Comparison of ENCODE assay signal across 9 mouse cellular contexts in genomic region chr16:10867904-10868440, GRCm38 (mm10). TPM values are rescaled to one million over a fixed set of nuclear protein-coding genes. Genes with fewer than 3 reads are reported as not detected.
DNase-seq lines count a peak whose midpoint lies in the region; ATAC-seq lines count a peak whose summit lies in the region.
"Had no signal": no experiment of that assay in that cellular context is flagged by ENCODE, and none has a peak within 500 bp of the region (broad histone marks: within the 10 kb centered on the region; RNA-seq: fewer than 3 reads in every experiment).

No protein-coding gene starts in this region.

- no peaks in the 10 kb centered on the region for H3K36me3 ChIP-seq in embryonic facial prominence, embryonic 11.5 days (replicated peaks; ENCODE audit: control insufficient read depth, insufficient read depth, low read depth, low read length)

- WGBS in embryonic facial prominence, embryonic 11.5 days = 35% methylated on average over 11 of the region's 11 CpGs

- no peak overlapping the region for H3K27ac ChIP-seq in embryonic facial prominence, embryonic 11.5 days (replicated peaks; ENCODE audit: low read depth, low read length)

- no peaks in the 10 kb centered on the region for H3K4me1 ChIP-seq in embryonic facial prominence, embryonic 11.5 days (ENCODE audit: control insufficient read depth, insufficient read depth, low read length)

- DNase-seq in gastrocnemius, adult 18-20 months (ENCODE audit: low spot score) = peak; percentile 64
- DNase-seq in gastrocnemius, postnatal 25 days = no peak
- peak; percentile 77 to 78 for DNase-seq in B cell, adult 2 months
- DNase-seq in adrenal gland, postnatal 14 days = peak; percentile 62
- DNase-seq in embryonic facial prominence, embryonic 11.5 days (ENCODE audit: low spot score) = peak; percentile 78
- peak; percentile 29 for DNase-seq in layer of hippocampus, adult 9-11 months
- peak; percentile 49 for DNase-seq in mesoderm, embryonic 11.5 days (ENCODE audit: low read depth, low spot score)
- peak; percentile 86 for DNase-seq in testis, postnatal 10 days (ENCODE audit: low spot score)

- H3K4me3 ChIP-seq in embryonic facial prominence, embryonic 11.5 days (ENCODE audit: low read depth, low read length) = no peak overlapping the region

- no peaks in the 10 kb centered on the region for H3K27me3 ChIP-seq in embryonic facial prominence, embryonic 11.5 days (ENCODE audit: control insufficient read depth, insufficient read depth, low read length)

- 0 out of 2 replicates have a peak, but pooled peaks have one; percentile 35 for ATAC-seq in embryonic facial prominence, embryonic 11.5 days (replicated peaks; ENCODE audit: insufficient number of reproducible peaks, low FRiP score, low TSS enrichment, low read depth)

- H3K9me3 ChIP-seq in embryonic facial prominence, embryonic 11.5 days (replicated peaks; ENCODE audit: control insufficient read depth, low read length) = no peaks in the 10 kb centered on the region

- H3K4me2 ChIP-seq in embryonic facial prominence, embryonic 11.5 days (ENCODE audit: low read depth, low read length) = no peak overlapping the region

- no peak overlapping the region for H3K9ac ChIP-seq in embryonic facial prominence, embryonic 11.5 days (replicated peaks; ENCODE audit: low read length)

RNA-seq across cellular contexts. Expression of gene Rmi2, which starts 33.1 kb away (rescaled TPM):
- 1 to 10 TPM in 1 of 2 experiments, under 1 TPM in 1; 0.95 to 1.5 TPM for total RNA-seq in gastrocnemius, adult 18-20 months (2021)
- total RNA-seq in gastrocnemius, postnatal 25 days (2021) = 1 to 10 TPM; 2.8 to 3.5 TPM
- 1.5 and 1.6 TPM in 2 replicates for total RNA-seq in adrenal gland, postnatal 14 days (2021)
- polyA plus RNA-seq in embryonic facial prominence, embryonic 11.5 days (2014; fragmentation: Nextera tagmentation; extraction: Ambion mirVana) = 2.7 and 2.9 TPM in 2 replicates

RNA-seq across cellular contexts. Expression of gene Gm11172, which starts 55.3 kb away (rescaled TPM):
- total RNA-seq in gastrocnemius, adult 18-20 months (2021) = not detected
- total RNA-seq in gastrocnemius, postnatal 25 days (2021) = not detected
- total RNA-seq in adrenal gland, postnatal 14 days (2021) = not detected in 2 replicates
- not detected in 2 replicates for polyA plus RNA-seq in embryonic facial prominence, embryonic 11.5 days (2014; fragmentation: Nextera tagmentation; extraction: Ambion mirVana)
- polyA plus RNA-seq: large intestine, adult 2 months had no signal
